Mouse (Mus musculus): ENCODE results near the gene Tex26. TPM values are rescaled to one million over a fixed set of nuclear protein-coding genes. Genes with fewer than 3 reads are reported as not detected.
A peak's percentile ranks its signal among the peaks of the same experiment; 100 is the strongest.

Gene Tex26
- polyA plus RNA-seq, 1 experiment from 2014 or later = 0.14 TPM

- no peak for TF ChIP-seq CTCF (IDR thresholded peaks at IDR 0.05; ENCODE audit: low read depth)
- ATAC-seq (replicated peaks; ENCODE audit: low FRiP score, low read depth) (no peak), DNase-seq (ENCODE audit: low spot score) (no peak)
- Histone ChIP-seq H3K27ac (no peak overlapping the region), H3K9ac (ENCODE audit: low read depth, low read length) (no peak overlapping the region), H3K4me3 (replicated peaks; ENCODE audit: low read depth, low read length) (no peak overlapping the region), H3K27me3 (ENCODE audit: insufficient read depth, low read length) (peaks cover 12% of the 10 kb centered on the region; the same call in 1 of the 2 replicates), H3K9me3 (replicated peaks; ENCODE audit: low read length) (no peaks in the 10 kb centered on the region), H3K36me3 (ENCODE audit: insufficient read depth, low read length) (no peaks in the 10 kb centered on the region), H3K4me1 (replicated peaks; ENCODE audit: insufficient read depth, low read length) (peaks cover 8% of the 10 kb centered on the region; the same call in 1 of the 2 replicates), H3K4me2 (ENCODE audit: low read length) (no peak overlapping the region)
- 73% methylated on average over 9 of the region's 9 CpGs for WGBS
Measured at GRCm38 (mm10) chr5:149414369-149415167, 24.9 kb upstream of the Tex26 start.

- Histone ChIP-seq H3K4me3 (replicated peaks; ENCODE audit: low read depth, low read length) (no peak overlapping the region), H3K36me3 (ENCODE audit: insufficient read depth, low read length) (no peaks in the 10 kb centered on the region), H3K9ac (ENCODE audit: low read depth, low read length) (no peak overlapping the region), H3K27ac (no peak overlapping the region), H3K9me3 (replicated peaks; ENCODE audit: low read length) (no peaks in the 10 kb centered on the region), H3K4me2 (ENCODE audit: low read length) (no peak overlapping the region), H3K4me1 (replicated peaks; ENCODE audit: insufficient read depth, low read length) (no peaks in the 10 kb centered on the region), H3K27me3 (ENCODE audit: insufficient read depth, low read length) (peaks cover 9% of the 10 kb centered on the region; the same call in 1 of the 2 replicates)
- DNase-seq (ENCODE audit: low spot score) (no peak), ATAC-seq (replicated peaks; ENCODE audit: low FRiP score, low read depth) (no peak)
- peak; percentile 60 for TF ChIP-seq CTCF (IDR thresholded peaks at IDR 0.05; ENCODE audit: low read depth)
- 92% methylated on average over 4 of the region's 4 CpGs for WGBS
Measured at GRCm38 (mm10) chr5:149417381-149417780, 22.1 kb upstream of the Tex26 start.

GRCm38 (mm10) chr5:149426525-149426924 is 12.9 kb upstream of the Tex26 start:
- Histone ChIP-seq H3K27ac (no peak overlapping the region), H3K36me3 (ENCODE audit: insufficient read depth, low read length) (no peaks in the 10 kb centered on the region), H3K27me3 (ENCODE audit: insufficient read depth, low read length) (no peaks in the 10 kb centered on the region), H3K4me3 (replicated peaks; ENCODE audit: low read depth, low read length) (no peak overlapping the region), H3K9ac (ENCODE audit: low read depth, low read length) (no peak overlapping the region), H3K4me1 (replicated peaks; ENCODE audit: insufficient read depth, low read length) (0 out of 2 replicates have a peak, but pooled peaks cover 2% of the 10 kb centered on the region), H3K9me3 (replicated peaks; ENCODE audit: low read length) (no peaks in the 10 kb centered on the region), H3K4me2 (ENCODE audit: low read length) (no peak overlapping the region)
- DNase-seq (ENCODE audit: low spot score) (no peak), ATAC-seq (replicated peaks; ENCODE audit: low FRiP score, low read depth) (no peak)
- TF ChIP-seq CTCF (IDR thresholded peaks at IDR 0.05; ENCODE audit: low read depth) = no peak
- WGBS = 91% methylated on average over 3 of the region's 3 CpGs

GRCm38 (mm10) chr5:149427277-149428060 is 12.0 kb upstream of the Tex26 start:
- Histone ChIP-seq H3K27ac (no peak overlapping the region), H3K4me2 (ENCODE audit: low read length) (no peak overlapping the region), H3K9me3 (replicated peaks; ENCODE audit: low read length) (no peaks in the 10 kb centered on the region), H3K4me3 (replicated peaks; ENCODE audit: low read depth, low read length) (no peak overlapping the region), H3K9ac (ENCODE audit: low read depth, low read length) (no peak overlapping the region), H3K4me1 (replicated peaks; ENCODE audit: insufficient read depth, low read length) (0 out of 2 replicates have a peak, but pooled peaks cover 2% of the 10 kb centered on the region), H3K36me3 (ENCODE audit: insufficient read depth, low read length) (no peaks in the 10 kb centered on the region), H3K27me3 (ENCODE audit: insufficient read depth, low read length) (no peaks in the 10 kb centered on the region)
- no peak for TF ChIP-seq CTCF (IDR thresholded peaks at IDR 0.05; ENCODE audit: low read depth)
- WGBS = 89% methylated on average over 8 of the region's 8 CpGs
- no peak for DNase-seq (ENCODE audit: low spot score)
- no peak for ATAC-seq (replicated peaks; ENCODE audit: low FRiP score, low read depth)

- H3K4me3 ChIP-seq (replicated peaks; ENCODE audit: low read depth, low read length) = no peak overlapping the region
- 0 out of 2 replicates have a peak, but pooled peaks cover 2% of the 10 kb centered on the region for H3K4me1 ChIP-seq (replicated peaks; ENCODE audit: insufficient read depth, low read length)
- TF ChIP-seq CTCF (IDR thresholded peaks at IDR 0.05; ENCODE audit: low read depth) = peak; percentile 20; the same call in 1 of the 2 replicates
- H3K9ac ChIP-seq (ENCODE audit: low read depth, low read length) = no peak overlapping the region
- no peaks in the 10 kb centered on the region for H3K36me3 ChIP-seq (ENCODE audit: insufficient read depth, low read length)
- WGBS = 15% methylated on average over 6 of the region's 6 CpGs
- H3K9me3 ChIP-seq (replicated peaks; ENCODE audit: low read length) = no peaks in the 10 kb centered on the region
- H3K27ac ChIP-seq = peak overlapping the region; percentile 40; the same call in 1 of the 2 replicates
- no peak; the same call in 1 of the 2 replicates for ATAC-seq (replicated peaks; ENCODE audit: low FRiP score, low read depth)
- no peak overlapping the region for H3K4me2 ChIP-seq (ENCODE audit: low read length)
- peak; percentile 57 for DNase-seq (ENCODE audit: low spot score)
- no peaks in the 10 kb centered on the region for H3K27me3 ChIP-seq (ENCODE audit: insufficient read depth, low read length)
Measured at GRCm38 (mm10) chr5:149428347-149428746, 11.1 kb upstream of the Tex26 start.

- no peak overlapping the region for H3K4me2 ChIP-seq (ENCODE audit: low read length)
- WGBS = 51% methylated on average over 2 of the region's 2 CpGs
- peak overlapping the region; percentile 40; the same call in 1 of the 2 replicates for H3K27ac ChIP-seq
- ATAC-seq (replicated peaks; ENCODE audit: low FRiP score, low read depth) = peak; percentile 36; the same call in 1 of the 2 replicates
- 0 out of 2 replicates have a peak, but pooled peaks cover 2% of the 10 kb centered on the region for H3K4me1 ChIP-seq (replicated peaks; ENCODE audit: insufficient read depth, low read length)
- no peaks in the 10 kb centered on the region for H3K9me3 ChIP-seq (replicated peaks; ENCODE audit: low read length)
- H3K36me3 ChIP-seq (ENCODE audit: insufficient read depth, low read length) = no peaks in the 10 kb centered on the region
- H3K27me3 ChIP-seq (ENCODE audit: insufficient read depth, low read length) = no peaks in the 10 kb centered on the region
- no peak overlapping the region for H3K4me3 ChIP-seq (replicated peaks; ENCODE audit: low read depth, low read length)
- TF ChIP-seq CTCF (IDR thresholded peaks at IDR 0.05; ENCODE audit: low read depth) = no peak
- no peak overlapping the region for H3K9ac ChIP-seq (ENCODE audit: low read depth, low read length)
- peak; percentile 14 for DNase-seq (ENCODE audit: low spot score)
Measured at GRCm38 (mm10) chr5:149428810-149429255, 10.6 kb upstream of the Tex26 start.

Measured in kidney, postnatal 0 days (tissue).